Mouse (Mus musculus) layer of hippocampus, adult 8-10 months (tissue): ENCODE measurements at regions not wholly inside any gene's neighbourhood (a gene's known extent, or its start where the extent isn't known, plus 50 kb on each side); places are given as distances from the start of the nearest gene placed in this dataset.

Experiments
- DNase-seq, 2 experiments: peaks; one replicate each; pipeline ENCODE4 v3.0.0; 2022; ENCODE audit warnings: low spot score in 2 of 2

GRCm38 (mm10) chr8:26507611-26508070 lies 388.3 kb downstream of the Gm45692 start:
- no peak for DNase-seq

GRCm38 (mm10) chr8:26509254-26509653 lies 389.9 kb downstream of the Gm45692 start:
- DNase-seq: no peak

GRCm38 (mm10) chr8:26513001-26513400 lies 393.7 kb downstream of the Gm45692 start:
- no peak for DNase-seq

DNA sequence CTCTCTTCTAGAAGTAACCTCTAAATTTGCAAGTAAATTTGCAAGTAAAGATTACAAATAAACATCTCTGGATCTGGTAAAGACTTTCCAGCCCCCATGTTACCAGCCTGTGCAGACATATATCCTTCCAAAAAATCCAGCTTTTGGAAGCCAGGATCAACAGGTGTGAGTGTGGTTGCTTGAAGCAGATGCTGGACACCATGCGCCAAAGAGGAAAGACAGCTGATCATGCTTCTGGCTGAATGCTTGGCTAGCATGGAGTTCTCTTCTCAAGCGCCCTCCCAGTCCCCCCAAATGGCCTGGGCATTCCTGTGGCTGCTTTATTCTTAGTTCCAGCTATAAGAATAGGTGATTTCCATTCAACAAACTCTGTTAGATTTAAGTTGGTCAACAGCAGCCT lies 404.9 kb downstream of the Gm45692 start:
- no peak for DNase-seq

DNA sequence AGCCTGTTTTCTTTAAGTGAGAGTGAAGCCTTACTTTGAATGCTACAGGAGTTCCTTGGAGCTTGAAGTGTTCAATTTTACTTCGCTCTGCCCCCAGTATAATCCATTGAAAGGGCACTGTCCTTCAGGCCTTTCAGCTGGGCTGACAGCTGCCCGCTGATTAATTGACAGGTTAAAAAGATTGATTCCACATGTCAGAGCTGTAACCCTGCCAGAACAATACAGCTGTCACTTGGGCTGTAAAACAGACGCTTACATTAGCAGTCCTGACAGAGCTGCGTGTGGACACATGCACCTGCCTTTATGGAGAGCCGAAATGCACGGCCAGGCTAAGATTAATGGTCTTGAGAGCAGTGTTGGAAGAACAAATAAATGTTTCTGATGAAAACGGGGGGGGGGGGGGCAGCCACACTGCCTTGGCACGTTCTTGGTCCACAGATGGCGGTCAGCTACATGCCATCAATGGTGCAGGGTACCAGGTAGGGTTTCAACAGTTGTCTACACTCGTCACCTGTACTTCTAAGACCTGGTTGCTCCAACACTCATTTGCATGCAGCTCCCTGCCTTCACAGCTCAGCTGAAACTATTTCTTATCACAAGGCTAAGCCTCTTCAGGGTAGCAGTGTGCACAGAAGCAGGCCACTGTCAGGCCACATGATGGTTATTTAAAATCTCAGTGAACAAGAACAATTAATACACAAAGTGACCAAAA lies 407.3 kb downstream of the Gm45692 start:
- DNase-seq: no peak

DNA sequence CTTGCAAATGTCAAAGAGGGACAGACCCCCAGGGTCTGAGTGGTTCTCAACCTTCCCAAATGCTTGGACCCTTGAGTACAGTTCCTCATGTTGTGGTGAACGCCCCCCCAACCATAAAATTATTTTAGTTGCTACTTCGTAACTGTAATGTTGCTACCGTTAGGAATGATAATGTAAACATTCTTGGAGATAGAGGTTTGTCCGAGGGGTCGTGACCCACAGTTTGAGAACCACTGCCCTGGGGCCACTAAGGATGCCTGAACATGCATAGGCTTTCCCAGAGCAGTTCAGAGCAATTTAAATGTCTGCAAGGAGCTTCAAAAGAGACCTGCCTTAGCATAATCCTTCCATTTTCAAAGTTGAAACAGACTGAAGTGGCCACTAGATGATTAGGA lies 407.8 kb downstream of the Gm45692 start:
- DNase-seq: no peak

DNA sequence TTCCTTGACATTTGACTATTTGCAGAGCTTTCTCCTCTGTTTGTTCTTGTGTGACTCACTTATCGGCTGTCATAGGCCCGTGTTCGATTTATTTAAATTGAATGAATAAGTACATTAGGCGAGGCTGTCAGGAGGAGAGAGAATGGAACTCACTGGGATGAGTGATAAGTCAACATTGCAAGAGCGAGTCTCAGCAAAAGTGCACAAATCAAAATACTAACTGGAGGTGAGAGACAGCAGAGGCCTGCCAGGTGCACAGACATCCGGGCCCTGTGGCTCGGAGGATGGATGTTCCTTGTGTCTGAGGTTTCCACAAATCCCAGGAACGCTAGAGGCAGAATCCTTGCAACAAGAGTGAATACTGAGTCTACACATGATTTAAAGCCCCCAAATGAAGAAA lies 410.6 kb downstream of the Gm45692 start:
- DNase-seq: no peak

DNA sequence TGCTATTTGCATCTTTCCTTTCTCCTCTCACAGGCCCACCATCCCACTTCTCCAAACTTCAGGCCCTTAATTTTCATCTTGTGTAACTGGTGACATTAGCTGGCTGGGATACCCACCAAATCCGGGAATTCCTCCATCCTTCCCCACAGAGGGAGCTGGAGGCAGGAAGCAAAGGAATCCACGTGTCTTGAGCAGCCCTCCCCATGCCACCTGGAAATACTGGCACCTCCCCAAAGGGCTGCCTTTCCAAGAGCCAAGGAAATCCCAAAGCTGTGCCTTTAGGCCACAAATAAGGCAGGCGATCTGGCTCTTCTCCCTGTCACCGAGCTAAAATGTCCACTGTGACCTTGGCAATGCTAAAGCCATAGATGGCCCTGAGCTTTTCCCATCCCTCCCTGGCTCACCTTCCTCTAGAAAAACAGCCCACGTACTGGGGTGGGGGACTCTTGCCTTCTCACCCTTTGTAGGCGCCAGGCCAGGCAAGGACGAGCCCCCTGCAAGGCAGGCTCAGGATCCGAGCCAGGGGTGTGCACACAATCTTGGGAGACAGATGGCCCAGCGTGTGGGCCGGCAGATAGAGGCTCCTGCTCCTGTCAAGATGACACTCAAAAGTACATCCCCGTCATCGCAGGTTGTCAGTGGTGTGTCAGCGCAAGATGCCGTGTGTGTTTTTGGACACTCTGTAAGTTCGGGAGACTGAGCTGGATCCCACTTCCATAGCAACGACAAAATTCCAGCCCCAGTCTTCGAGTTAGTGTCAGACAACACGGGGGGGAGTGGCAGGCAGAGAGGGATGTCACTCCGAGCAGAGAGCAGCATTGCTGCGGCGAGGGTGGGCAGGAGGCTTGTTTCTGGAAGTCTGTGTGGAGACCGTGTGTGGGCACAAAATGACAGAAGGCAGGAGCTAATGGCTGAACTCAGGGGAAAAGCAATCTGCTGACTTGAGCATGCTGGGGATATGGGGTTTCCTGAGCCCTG lies 414.4 kb downstream of the Gm45692 start:
- DNase-seq: peak; percentile 39 to 58

- peak in 1 of 2 experiments; percentile 11 for DNase-seq
Measured at GRCm38 (mm10) chr8:26535816-26536215, 416.5 kb downstream of the Gm45692 start.

DNA sequence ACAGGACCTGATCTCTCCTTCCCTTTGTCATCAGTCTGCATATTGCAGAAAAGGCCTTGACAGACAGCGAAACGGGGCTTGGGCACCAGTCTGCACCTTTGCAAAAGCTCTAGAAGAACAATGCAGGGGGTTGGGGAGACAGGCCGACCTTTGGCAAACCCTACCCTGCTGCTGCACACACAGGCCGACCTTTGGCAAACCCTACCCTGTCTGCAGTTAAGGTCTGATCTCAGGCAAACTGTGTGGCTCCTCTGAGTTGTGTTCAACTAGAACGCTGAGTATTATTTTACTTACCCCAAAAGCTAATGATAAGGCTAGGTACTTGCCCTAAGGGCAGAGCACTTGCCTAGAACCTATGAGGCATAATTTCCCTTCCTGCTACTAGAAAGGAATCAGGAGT lies 423.4 kb upstream of the Zfp703 start:
- no peak for DNase-seq

GRCm38 (mm10) chr8:26559196-26559595 lies 417.9 kb upstream of the Zfp703 start:
- DNase-seq: no peak

DNA sequence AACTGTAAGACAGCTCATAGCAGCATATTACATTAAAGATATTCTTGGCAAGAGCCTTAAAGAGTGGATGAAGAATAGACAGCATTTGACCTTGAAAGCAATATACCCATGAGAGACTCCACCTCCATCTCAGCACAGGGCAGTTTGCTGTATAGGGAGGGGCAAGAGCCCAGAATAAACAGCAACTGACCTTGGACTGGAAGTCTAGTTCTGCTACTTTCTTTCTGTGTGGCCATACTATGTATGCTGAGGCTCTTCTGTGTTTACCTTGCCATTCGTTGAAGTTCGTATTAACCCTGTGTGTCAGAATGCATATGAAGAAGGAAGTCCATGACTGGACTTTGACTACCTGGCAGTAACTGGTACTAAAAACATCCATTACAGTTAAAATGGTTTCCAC lies 414.0 kb upstream of the Zfp703 start:
- no peak for DNase-seq

- no peak for DNase-seq
Measured at GRCm38 (mm10) chr8:26564254-26564653, 412.9 kb upstream of the Zfp703 start.

GRCm38 (mm10) chr8:26568423-26569060 lies 408.6 kb upstream of the Zfp703 start:
- DNase-seq: no peak

DNA sequence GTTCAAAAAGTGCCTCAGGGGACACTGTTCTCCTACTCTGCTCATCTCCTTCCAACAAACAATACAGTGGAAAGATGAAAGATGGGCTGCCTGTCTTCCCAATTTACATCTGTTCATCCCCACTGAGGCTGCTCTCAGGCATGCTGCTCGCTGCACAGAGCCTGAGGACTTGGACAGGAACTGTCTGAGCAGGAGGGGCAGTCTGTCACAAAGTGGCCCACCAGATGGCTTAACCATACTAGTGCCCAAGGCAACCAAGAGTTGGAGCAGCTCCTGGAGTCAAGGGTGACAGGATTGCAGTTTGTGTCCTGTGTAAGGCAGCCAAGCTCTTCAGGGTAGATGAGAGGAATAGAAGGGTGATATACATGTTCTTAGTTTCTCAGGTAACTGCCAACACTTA lies 388.3 kb upstream of the Zfp703 start:
- no peak for DNase-seq

DNA sequence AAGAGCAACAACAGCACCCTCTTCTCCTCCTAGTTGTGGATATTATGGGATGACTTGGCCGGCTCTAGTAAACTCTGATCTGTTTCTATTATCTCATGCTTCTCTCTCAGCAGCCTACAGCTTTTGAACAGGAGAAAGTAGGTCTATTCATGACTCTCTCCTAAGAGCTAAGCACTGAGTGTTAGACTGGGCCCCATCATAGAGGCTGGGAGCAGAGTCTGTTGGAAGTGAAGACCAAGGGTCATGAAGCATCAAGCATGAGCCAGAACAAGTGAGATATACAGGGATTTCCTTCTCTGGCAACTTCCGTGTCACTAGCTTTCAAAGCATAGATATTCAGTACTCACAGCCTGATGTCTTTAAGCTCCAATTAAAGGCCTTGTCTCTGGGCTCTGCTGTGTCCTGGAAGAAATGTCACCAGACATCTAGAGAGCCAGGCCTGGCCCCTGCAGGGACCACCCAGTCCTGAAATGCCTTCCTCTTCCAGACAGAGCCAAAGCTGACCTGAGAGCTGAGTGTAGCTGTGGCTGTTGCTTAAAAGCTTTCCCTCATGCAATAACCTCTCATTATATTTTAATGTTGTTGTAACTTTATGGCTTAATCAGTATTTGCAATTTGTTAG lies 386.4 kb upstream of the Zfp703 start:
- DNase-seq: no peak

DNA sequence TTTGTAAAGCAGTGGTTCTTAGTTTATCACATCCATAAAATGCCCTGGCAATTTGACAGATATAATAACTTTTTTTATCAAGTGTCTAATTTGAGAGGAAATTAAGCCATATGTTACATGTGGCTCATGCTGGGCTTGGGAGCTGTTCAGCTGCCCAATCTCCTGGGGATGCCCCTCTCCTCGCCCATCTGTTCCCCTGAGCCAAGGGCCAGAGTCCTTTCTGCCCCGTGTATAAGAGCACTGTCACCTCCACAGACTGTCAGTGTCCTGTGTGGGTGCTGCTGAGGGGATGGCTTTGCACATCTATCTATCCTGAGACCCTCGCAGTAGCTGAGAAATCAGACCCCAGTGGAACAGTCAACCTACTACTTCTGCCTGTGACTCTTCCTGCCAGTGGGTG lies 385.9 kb upstream of the Zfp703 start:
- DNase-seq: no peak

GRCm38 (mm10) chr8:26593536-26594368 lies 383.4 kb upstream of the Zfp703 start:
- no peak for DNase-seq

DNA sequence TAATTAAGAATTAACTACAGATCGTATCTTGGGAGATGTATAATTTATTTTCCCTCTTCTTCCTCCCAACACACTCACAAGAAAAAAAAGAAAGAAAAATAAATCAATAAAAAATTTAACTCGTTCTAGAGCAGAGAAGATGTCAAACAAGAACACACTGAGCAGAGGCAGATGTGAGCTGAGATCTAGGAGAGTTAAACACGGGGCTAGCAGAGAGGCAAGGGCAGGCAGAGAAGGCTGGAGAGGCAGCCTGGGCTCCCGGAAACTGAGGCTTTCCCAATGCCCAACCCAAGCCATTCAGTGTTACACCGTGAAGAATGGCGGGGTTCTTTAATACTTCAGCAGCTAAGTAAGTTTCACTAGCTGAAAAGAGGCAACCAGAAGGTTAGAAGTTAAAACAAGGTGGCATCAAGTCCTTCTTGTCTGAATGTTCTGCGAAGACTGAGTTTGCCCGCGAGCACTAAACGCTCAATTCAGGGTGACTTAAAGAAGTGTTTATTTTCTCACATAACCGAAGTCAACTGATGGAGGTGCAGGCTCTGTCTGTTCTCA lies 382.7 kb upstream of the Zfp703 start:
- DNase-seq: no peak

DNA sequence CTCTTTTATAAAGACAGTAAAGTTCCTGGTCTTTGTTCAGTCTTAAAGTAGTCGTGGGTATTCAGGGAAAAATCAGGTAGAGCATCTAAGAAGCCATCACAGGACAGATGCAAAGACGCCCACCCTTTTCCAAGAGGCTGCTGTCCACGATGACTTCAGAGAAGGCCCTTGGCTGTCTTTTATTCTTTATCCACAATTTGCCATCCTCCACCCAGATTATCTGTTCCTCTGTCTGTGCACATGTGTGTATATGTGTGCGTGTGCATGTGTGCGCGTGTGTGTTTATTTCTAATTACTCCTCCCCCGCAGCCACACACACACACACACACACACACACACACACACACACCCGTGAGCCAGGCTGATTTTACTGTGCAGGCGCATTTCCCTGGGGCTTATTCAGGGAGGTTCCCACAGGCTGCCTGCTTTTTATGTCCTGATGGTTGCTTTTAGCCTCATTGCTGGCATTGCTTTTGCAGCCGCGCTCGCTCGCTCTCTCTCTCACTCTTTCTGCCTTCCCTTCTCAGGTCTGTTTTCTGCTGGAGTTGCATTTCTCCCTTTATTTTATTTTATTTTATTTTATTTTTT lies 381.6 kb upstream of the Zfp703 start:
- peak in 1 of 2 experiments; percentile 4 for DNase-seq
